Mouse (Mus musculus) erythroblast, embryonic 14.5 days (primary cell): ENCODE results near the gene Atp1a4.

Source experiments
- GATA1 ChIP-seq: IDR thresholded peaks from 2 replicates; pipeline ENCODE4 v1.6.1; 2012; ENCODE audit warnings: low read length, inconsistent platforms, mixed read lengths
- TAL1 ChIP-seq: IDR thresholded peaks from 3 replicates; pipeline ENCODE4 v1.6.1; 2012; ENCODE audit warnings: low read length, inconsistent platforms, mixed read lengths

DNA sequence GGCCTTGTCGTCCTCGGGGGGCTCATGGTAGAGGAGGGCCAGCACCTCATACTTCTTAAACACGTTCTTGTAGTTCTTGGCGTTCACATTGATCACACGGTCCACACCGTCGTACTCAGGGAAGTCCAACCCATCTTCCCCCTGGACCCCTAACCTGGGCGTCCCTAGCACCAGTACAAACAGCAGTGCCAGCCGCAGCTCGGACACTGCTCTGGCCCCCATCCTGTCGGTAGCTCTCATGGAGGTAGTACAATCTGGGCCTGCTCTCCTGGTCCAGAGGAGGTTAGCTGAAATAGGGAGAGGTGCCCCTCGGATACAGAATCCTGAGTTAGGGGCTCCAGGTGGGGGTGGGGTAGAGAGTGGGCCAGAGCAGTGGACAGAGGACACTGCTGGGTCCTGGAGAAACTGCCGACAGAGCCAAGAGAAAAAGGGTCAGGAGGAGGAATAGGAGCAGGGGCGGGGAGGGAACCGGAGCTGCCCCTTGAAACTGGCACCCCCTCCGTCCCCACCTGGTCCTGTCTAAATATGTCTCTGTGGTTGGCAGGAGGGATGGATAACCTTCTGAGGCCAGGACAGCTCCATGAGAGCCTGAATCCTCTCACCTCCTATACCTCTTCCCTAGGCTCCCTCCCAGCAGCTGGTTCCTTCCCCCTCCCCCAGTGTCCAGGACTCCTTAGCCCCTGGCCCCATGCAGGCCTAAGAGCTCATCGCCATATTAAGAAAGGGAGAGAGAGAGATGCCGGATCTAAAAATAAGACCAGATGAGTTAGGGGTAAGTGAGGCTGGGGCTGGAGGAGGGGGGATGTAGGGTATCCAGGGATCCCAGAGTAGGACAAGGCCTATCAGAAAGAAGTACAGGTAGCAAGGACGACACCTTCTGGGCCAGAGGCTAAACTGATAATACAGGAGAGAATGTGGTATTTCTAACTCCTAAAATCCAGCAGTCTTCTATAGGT, 38.5 kb downstream of the Atp1a4 start, which contains the start of gene Casq1:
- TF ChIP-seq GATA1 (no peak), TAL1 (no peak)
